Mouse (Mus musculus): Measurements from ENCODE around the gene Npvf.

DNA sequence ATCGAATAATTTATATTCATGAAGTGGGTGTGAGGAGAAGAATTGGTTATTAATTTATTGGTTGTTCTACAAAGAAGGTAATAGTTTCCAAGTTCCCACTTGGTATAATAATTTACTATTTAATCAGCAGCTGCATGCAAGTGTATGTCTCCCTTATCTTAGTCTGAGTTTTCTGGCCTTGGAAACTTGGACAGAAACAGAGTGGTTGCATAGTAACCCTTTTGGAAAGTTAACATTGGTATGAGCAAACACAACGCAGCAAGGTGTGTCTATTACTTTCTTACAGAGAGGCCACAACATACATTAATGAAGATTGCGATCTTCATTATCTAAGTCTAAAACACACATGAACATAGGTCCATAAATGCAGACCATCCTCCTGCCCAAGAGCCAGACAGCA is 10.0 kb upstream of the Npvf start:
- no peak for TF ChIP-seq CTCF (IDR thresholded peaks at IDR 0.05; ENCODE audit: low read depth)
- no peak for TF ChIP-seq EP300 (IDR thresholded peaks at IDR 0.05; ENCODE audit: low read depth)

Data from heart, postnatal 0 days (tissue).